25 mouse cellular contexts compared by ENCODE assay signal in genomic region chr15:93763047-93763446, GRCm38 (mm10).
"Had no signal": no experiment of that assay in that cellular context is flagged by ENCODE, and none has a peak within 500 bp of the region (broad histone marks: within the 10 kb centered on the region; RNA-seq: fewer than 3 reads in every experiment).

No protein-coding gene starts in this region.

- H3K27ac ChIP-seq: heart, embryonic 13.5 days; heart, embryonic 15.5 days; hindbrain, embryonic 13.5 days; hindbrain, embryonic 15.5 days; hindbrain, postnatal 0 days; kidney, embryonic 15.5 days; kidney, postnatal 0 days; limb, embryonic 13.5 days; limb, embryonic 15.5 days; liver, embryonic 15.5 days had no signal

- H3K36me3 ChIP-seq: heart, embryonic 13.5 days; heart, embryonic 15.5 days; hindbrain, embryonic 13.5 days; hindbrain, embryonic 15.5 days; kidney, embryonic 15.5 days; limb, embryonic 13.5 days; limb, embryonic 15.5 days; liver, embryonic 15.5 days had no signal

- H3K9ac ChIP-seq: heart, embryonic 13.5 days; heart, embryonic 15.5 days; hindbrain, embryonic 13.5 days; hindbrain, embryonic 15.5 days; kidney, embryonic 15.5 days; limb, embryonic 13.5 days; limb, embryonic 15.5 days; liver, embryonic 15.5 days had no signal

- H3K9me3 ChIP-seq: heart, embryonic 13.5 days; heart, embryonic 15.5 days; hindbrain, embryonic 13.5 days; hindbrain, embryonic 15.5 days; kidney, embryonic 15.5 days; limb, embryonic 13.5 days; limb, embryonic 15.5 days; liver, embryonic 15.5 days had no signal

- H3K4me1 ChIP-seq: hindbrain, embryonic 13.5 days; hindbrain, embryonic 15.5 days had no signal

- H3K27me3 ChIP-seq: heart, embryonic 15.5 days; hindbrain, embryonic 13.5 days; hindbrain, embryonic 15.5 days; limb, embryonic 13.5 days; limb, embryonic 15.5 days; liver, embryonic 15.5 days had no signal

- ATAC-seq: hindbrain, postnatal 0 days; intestine, embryonic 16.5 days had no signal

- H3K4me3 ChIP-seq: heart, embryonic 13.5 days; heart, embryonic 15.5 days; hindbrain, embryonic 13.5 days; hindbrain, embryonic 15.5 days; kidney, embryonic 15.5 days; limb, embryonic 13.5 days; limb, embryonic 15.5 days; liver, embryonic 15.5 days had no signal

- H3K4me2 ChIP-seq: heart, embryonic 11.5 days; heart, embryonic 13.5 days; heart, embryonic 15.5 days; hindbrain, embryonic 13.5 days; hindbrain, embryonic 15.5 days; limb, embryonic 13.5 days; limb, embryonic 15.5 days; liver, embryonic 15.5 days had no signal

- DNase-seq: gastrocnemius, postnatal 14 days; gastrocnemius, postnatal 36 days; heart, adult 18-20 months; heart, postnatal 14 days; heart, postnatal 36 days; kidney, adult 11 months; kidney, adult 2 months; kidney, adult 9 months; kidney, postnatal 14 days; kidney, postnatal 36 days; layer of hippocampus, adult 9-11 months; layer of hippocampus, postnatal 36 days; left cerebral cortex, postnatal 4 days had no signal
